Mouse (Mus musculus) testis, adult 2 months (tissue): Measurements from ENCODE around the gene B4galt2. TPM values are rescaled to one million over a fixed set of nuclear protein-coding genes. Genes with fewer than 3 reads are reported as not detected.

Experiments used
- H3K27ac ChIP-seq: fragments of 200-500 bp; 2 replicates; pipeline ENCODE4 v1.5.1; 2012; ENCODE audit warnings: low read depth, low read length; ENCODE audit not compliant: control insufficient read depth, insufficient read depth
- H3K27me3 ChIP-seq: fragments of 200-500 bp; 2 replicates; pipeline ENCODE4 v1.6.1; 2012; ENCODE audit warnings: mild to moderate bottlenecking, low read length, moderate library complexity; ENCODE audit not compliant: control insufficient read depth, insufficient read depth
- H3K36me3 ChIP-seq: fragments of 200-500 bp; 2 replicates; pipeline ENCODE4 v1.6.1; 2012; ENCODE audit warnings: mild to moderate bottlenecking, low read length; ENCODE audit not compliant: control insufficient read depth, insufficient read depth
- H3K4me1 ChIP-seq: fragments of 200-500 bp; 2 replicates; pipeline ENCODE4 v1.6.1; 2012; ENCODE audit warnings: low read length; ENCODE audit not compliant: control insufficient read depth, insufficient read depth
- H3K4me3 ChIP-seq: fragments of 200-500 bp; 2 replicates; pipeline ENCODE4 v1.5.1; 2012; ENCODE audit warnings: low read depth, mild to moderate bottlenecking, low read length, moderate library complexity, mixed read lengths; ENCODE audit not compliant: control insufficient read depth
- CTCF ChIP-seq: fragments of 200-500 bp; IDR thresholded peaks from 2 replicates; pipeline ENCODE4 v1.5.1; 2012; ENCODE audit warnings: low read depth, mild to moderate bottlenecking, inconsistent platforms, low read length, moderate library complexity; ENCODE audit not compliant: control insufficient read depth, insufficient read depth, insufficient replicate concordance
- POLR2A ChIP-seq: fragments of 200-500 bp; IDR thresholded peaks from 2 replicates; pipeline ENCODE4 v1.6.1; 2012; ENCODE audit warnings: low read depth, mild to moderate bottlenecking, inconsistent platforms, low read length, moderate library complexity; ENCODE audit not compliant: control insufficient read depth
- polyA plus RNA-seq: library from polyadenylated mRNA; depleted of rRNA; stranded (reverse); fragments of >200 nt; gene quantifications from 2 replicates; pipeline ENCODE4 v1.2.3, GENCODE M21; 2012

The B4galt2 gene
- polyA plus RNA-seq, 1 experiment, result 28.5 TPM

- no peaks in the 10 kb centered on the region; the same call in 1 of the 2 replicates for H3K36me3 ChIP-seq
- no peak for TF ChIP-seq POLR2A
- TF ChIP-seq CTCF, result no peak
- no peaks in the 10 kb centered on the region for H3K27me3 ChIP-seq
- peak within 1 kb of the TSS; percentile 85 for H3K4me3 ChIP-seq
- peak within 1 kb of the TSS; percentile 51 for H3K27ac ChIP-seq
- peaks cover 9% of the 10 kb centered on the region for H3K4me1 ChIP-seq
Observed at GRCm38 (mm10) chr4:117891738-117892161, 8.5 kb upstream of the B4galt2 start, which contains the start of gene Dph2. Gene Dph2 (minus strand): TSS chr4:117892032.

DNA sequence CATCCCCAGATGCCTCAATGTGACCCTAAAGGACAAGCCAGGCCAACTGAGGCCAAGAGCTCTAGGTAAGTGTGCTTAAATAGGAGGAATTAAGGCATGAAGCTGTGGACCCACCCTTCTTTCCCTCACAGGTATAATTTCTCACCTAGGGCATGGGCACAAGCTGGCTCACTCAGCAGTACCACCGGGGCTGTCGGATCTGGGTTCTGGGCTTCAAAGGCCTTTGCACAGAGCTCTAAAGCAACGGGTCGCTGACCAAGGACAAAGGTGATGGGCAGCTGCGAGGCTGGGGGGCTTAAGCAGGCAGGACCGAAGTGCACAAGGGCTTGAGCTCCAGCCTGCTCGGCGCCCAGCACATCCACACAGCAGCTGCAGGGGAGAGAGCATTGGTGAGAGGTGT is 7.5 kb upstream of the B4galt2 start:
- Histone ChIP-seq H3K36me3 (no peaks in the 10 kb centered on the region; the same call in 1 of the 2 replicates), H3K27ac (no peak overlapping the region), H3K4me1 (peaks cover 14% of the 10 kb centered on the region), H3K4me3 (no peak overlapping the region), H3K27me3 (no peaks in the 10 kb centered on the region)
- TF ChIP-seq POLR2A (no peak), CTCF (no peak)

DNA sequence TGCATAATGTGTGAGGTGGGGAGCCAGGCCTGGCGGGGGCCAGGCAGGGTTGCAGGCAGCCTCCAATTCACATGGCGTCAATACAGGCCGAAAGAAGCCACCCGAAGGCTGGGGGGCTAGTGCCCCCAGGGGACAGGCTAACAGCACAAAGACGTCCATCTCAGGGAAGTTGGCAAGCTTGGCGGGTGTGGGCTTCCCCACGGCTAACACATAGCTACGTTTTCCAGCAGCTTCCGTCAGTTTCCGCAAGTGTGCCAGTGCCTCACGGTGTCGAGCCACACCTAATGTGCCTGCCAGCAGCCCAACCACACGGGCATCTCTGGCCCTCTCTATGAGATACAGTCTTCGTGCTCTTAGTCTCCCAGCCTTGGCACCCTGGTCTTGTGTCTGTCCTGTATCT is 6.7 kb upstream of the B4galt2 start:
- Histone ChIP-seq H3K27me3 (no peaks in the 10 kb centered on the region), H3K36me3 (no peaks in the 10 kb centered on the region; the same call in 1 of the 2 replicates), H3K4me1 (peaks cover 14% of the 10 kb centered on the region), H3K27ac (no peak overlapping the region), H3K4me3 (no peak overlapping the region)
- TF ChIP-seq CTCF, result no peak
- peak; percentile 39; the same call in 1 of the 2 replicates for TF ChIP-seq POLR2A

DNA sequence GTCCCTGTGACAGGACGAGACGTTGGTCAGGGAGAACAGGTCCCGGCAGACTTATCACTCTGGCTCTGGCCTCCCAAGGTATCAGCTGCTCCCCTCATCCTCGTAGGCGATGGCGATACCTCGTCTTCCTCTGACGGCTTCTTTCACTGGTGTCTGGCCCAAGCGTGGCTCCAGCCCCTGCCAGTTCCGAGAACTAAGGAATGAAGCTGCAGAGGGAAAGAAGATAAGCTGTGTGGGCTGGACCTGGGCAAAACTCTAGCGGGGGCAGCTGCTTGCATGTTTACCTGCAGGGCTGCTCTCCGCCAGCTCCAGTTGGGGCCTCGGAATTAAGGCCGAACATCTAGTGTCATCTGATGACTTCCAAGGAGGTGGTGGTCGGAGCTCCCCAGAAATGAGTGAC is 6.2 kb upstream of the B4galt2 start:
- H3K4me3 ChIP-seq, result no peak overlapping the region
- H3K4me1 ChIP-seq, result peaks cover 14% of the 10 kb centered on the region
- no peaks in the 10 kb centered on the region for H3K27me3 ChIP-seq
- no peak overlapping the region for H3K27ac ChIP-seq
- TF ChIP-seq CTCF, result no peak
- TF ChIP-seq POLR2A, result 0 out of 2 replicates have a peak, but pooled peaks have one; percentile 45
- no peaks in the 10 kb centered on the region; the same call in 1 of the 2 replicates for H3K36me3 ChIP-seq

- no peak overlapping the region for H3K27ac ChIP-seq
- H3K4me3 ChIP-seq, result peak overlapping the region; percentile 91
- no peaks in the 10 kb centered on the region for H3K27me3 ChIP-seq
- H3K4me1 ChIP-seq, result peaks cover 16% of the 10 kb centered on the region
- no peak for TF ChIP-seq POLR2A
- no peak for TF ChIP-seq CTCF
- no peaks in the 10 kb centered on the region; the same call in 1 of the 2 replicates for H3K36me3 ChIP-seq
Observed at GRCm38 (mm10) chr4:117887920-117888319, 4.6 kb upstream of the B4galt2 start.

GRCm38 (mm10) chr4:117887133-117887532 is 3.8 kb upstream of the B4galt2 start, which contains the start of gene Atp6v0b:
Gene Atp6v0b (minus strand): TSS chr4:117887333.
- TF ChIP-seq CTCF, result no peak
- TF ChIP-seq POLR2A, result peak; percentile 93
- H3K27ac ChIP-seq, result peak within 1 kb of the TSS; percentile 92
- no peaks in the 10 kb centered on the region; the same call in 1 of the 2 replicates for H3K36me3 ChIP-seq
- H3K27me3 ChIP-seq, result no peaks in the 10 kb centered on the region
- peaks cover 16% of the 10 kb centered on the region for H3K4me1 ChIP-seq
- peak within 1 kb of the TSS; percentile 91 for H3K4me3 ChIP-seq

- TF ChIP-seq POLR2A, result no peak
- TF ChIP-seq CTCF, result no peak
- no peaks in the 10 kb centered on the region; the same call in 1 of the 2 replicates for H3K36me3 ChIP-seq
- H3K4me1 ChIP-seq, result peaks cover 16% of the 10 kb centered on the region
- peak overlapping the region; percentile 91 for H3K4me3 ChIP-seq
- peak overlapping the region; percentile 92 for H3K27ac ChIP-seq
- no peaks in the 10 kb centered on the region for H3K27me3 ChIP-seq
Observed at GRCm38 (mm10) chr4:117886644-117887043, 3.4 kb upstream of the B4galt2 start.
